Mouse (Mus musculus): Measurements from ENCODE around the gene H2al1b. TPM values are rescaled to one million over a fixed set of nuclear protein-coding genes. Genes with fewer than 3 reads are reported as not detected.
A peak's percentile ranks its signal among the peaks of the same experiment; 100 is the strongest.
"Not testable (repeated sequence)": the region's sequence is repeated elsewhere in the genome, so short reads cannot be mapped to it uniquely, and the experiment has no call there.

Gene H2al1b
- not detected for total RNA-seq (2021)
- not detected in 2 replicates for polyA plus RNA-seq (2012; rRNA removed)
- long read RNA-seq, result 0 reads

DNA sequence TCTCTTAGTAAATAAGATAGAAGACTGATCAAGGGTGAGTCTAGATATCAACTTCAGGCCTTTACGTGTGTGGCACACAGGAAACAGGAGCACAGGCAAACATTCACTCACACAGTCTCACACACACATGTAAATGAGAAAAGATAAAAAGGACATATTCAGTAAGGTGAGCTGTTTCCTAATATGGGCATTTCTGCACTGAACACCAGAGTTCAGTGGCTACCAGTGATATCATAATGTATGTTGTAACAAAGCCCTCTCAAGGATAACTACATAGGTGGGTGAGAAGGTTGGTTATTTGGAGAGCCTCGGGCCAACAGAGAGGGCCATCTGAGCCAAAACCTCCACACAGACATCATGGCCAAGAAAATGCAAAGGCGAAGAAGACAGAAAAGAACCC lies at the start of gene H2al1b:
Gene H2al1b, plus strand, starts transcription at position 301 of the 400 bp plus-strand sequence.
- intact Hi-C loops (cut with DNase I); H3K36me3 ChIP-seq (ENCODE audit: control insufficient read depth, insufficient read depth, low read length); DNase-seq; H3K79me2 ChIP-seq (replicated peaks; ENCODE audit: control insufficient read depth, insufficient read depth, low read length); H3K4me3 ChIP-seq; H3K27me3 ChIP-seq (ENCODE audit: control insufficient read depth, insufficient read depth, low read length); H3K9ac ChIP-seq (ENCODE audit: low read depth, low read length); H3K27ac ChIP-seq; H3K4me1 ChIP-seq (ENCODE audit: control insufficient read depth, insufficient read depth, low read length): not testable (repeated sequence)
- 93% methylated on average over 1 of the region's 3 CpGs for WGBS

DNA sequence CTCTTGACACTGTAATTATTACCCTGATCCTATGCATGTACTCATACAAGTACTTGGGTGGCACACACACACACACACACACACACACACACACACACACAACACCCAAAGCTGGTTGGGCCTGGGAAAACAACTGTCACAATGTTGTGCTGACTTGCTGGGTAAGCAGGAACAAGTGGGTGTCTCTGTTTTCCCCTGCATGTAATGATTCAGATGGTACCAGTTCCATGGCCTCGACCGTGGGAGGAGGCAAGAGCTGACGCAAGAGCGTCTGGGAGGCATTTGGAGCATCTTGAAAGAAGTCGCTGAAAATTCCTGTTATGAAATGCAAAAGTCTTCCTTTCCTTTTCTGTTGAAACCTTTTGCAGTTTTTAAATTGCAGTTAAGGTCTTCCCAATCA lies 48.2 kb upstream of the H2al1b start:
- no peak for TF ChIP-seq POLR2A (IDR thresholded peaks at IDR 0.05; ENCODE audit: insufficient read depth, low read depth, low read length)
- TF ChIP-seq EP300 (IDR thresholded peaks at IDR 0.05; ENCODE audit: insufficient read depth, low read depth, low read length), result no peak
- no peak for TF ChIP-seq CTCF (IDR thresholded peaks at IDR 0.05)
- no peaks in the 10 kb centered on the region; the same call in 1 of the 2 replicates for H3K4me1 ChIP-seq (ENCODE audit: control insufficient read depth, insufficient read depth, low read length)
- H3K36me3 ChIP-seq (ENCODE audit: control insufficient read depth, insufficient read depth, low read length), result no peaks in the 10 kb centered on the region
- 52% methylated on average over 5 of the region's 5 CpGs for WGBS
- no peak overlapping the region for H3K4me3 ChIP-seq
- H3K27ac ChIP-seq, result no peak overlapping the region
- DNase-seq, result peak in 1 of 2 experiments; percentile 16
- no peaks in the 10 kb centered on the region for H3K27me3 ChIP-seq (ENCODE audit: control insufficient read depth, insufficient read depth, low read length)
- H3K9ac ChIP-seq (ENCODE audit: low read depth, low read length), result no peak overlapping the region
- no peaks in the 10 kb centered on the region for H3K79me2 ChIP-seq (replicated peaks; ENCODE audit: control insufficient read depth, insufficient read depth, low read length)
- intact Hi-C loops (cut with DNase I), result no loop called here

DNA sequence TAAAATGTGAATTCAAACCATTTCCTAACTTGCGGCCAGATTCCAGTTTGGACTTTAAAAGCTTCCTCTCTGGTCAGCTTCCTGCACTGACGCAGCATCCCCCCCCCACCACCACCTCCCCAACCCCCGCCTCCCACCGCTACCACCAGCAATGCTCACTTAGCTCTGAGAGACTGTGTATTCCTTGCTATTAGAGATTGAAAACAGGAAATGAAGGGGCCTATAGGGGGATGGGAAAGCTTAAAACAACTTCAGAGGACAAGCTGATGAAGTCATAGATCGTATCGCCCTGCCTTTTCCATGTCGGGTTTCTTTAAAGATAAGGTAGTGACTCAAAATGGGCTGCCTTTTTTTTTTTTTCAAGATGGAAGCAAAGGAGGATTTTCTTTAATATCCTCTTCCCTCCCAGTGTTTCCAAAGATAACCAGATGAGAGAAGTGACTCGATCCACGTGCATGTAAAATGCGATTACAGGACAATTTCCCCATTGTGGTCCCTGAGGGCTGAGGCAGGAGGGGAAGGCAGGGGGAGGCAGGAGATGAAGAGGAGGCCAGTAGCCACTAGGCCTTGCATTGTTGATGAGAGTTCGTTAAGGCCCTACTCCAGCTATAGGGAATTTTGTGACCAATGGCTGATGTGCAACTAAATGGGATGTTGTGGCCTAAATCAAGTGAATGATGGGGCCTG lies 47.6 kb upstream of the H2al1b start:
- 42% methylated on average over 11 of the region's 11 CpGs for WGBS
- Histone ChIP-seq H3K27me3 (ENCODE audit: control insufficient read depth, insufficient read depth, low read length) (no peaks in the 10 kb centered on the region), H3K4me1 (ENCODE audit: control insufficient read depth, insufficient read depth, low read length) (no peaks in the 10 kb centered on the region; the same call in 1 of the 2 replicates), H3K27ac (no peak overlapping the region), H3K9ac (ENCODE audit: low read depth, low read length) (no peak overlapping the region), H3K4me3 (no peak overlapping the region), H3K79me2 (replicated peaks; ENCODE audit: control insufficient read depth, insufficient read depth, low read length) (no peaks in the 10 kb centered on the region), H3K36me3 (ENCODE audit: control insufficient read depth, insufficient read depth, low read length) (no peaks in the 10 kb centered on the region)
- TF ChIP-seq POLR2A (IDR thresholded peaks at IDR 0.05; ENCODE audit: insufficient read depth, low read depth, low read length) (no peak), CTCF (IDR thresholded peaks at IDR 0.05) (no peak), EP300 (IDR thresholded peaks at IDR 0.05; ENCODE audit: insufficient read depth, low read depth, low read length) (no peak)
- intact Hi-C loops (cut with DNase I), result no loop called here
- DNase-seq, result no peak

GRCm38 (mm10) chrX:11255564-11256360 lies 46.5 kb upstream of the H2al1b start:
- no peak for DNase-seq
- 71% methylated on average over 8 of the region's 8 CpGs for WGBS
- Histone ChIP-seq H3K4me3 (no peak overlapping the region), H3K9ac (ENCODE audit: low read depth, low read length) (no peak overlapping the region), H3K4me1 (ENCODE audit: control insufficient read depth, insufficient read depth, low read length) (no peaks in the 10 kb centered on the region; the same call in 1 of the 2 replicates), H3K27me3 (ENCODE audit: control insufficient read depth, insufficient read depth, low read length) (no peaks in the 10 kb centered on the region), H3K79me2 (replicated peaks; ENCODE audit: control insufficient read depth, insufficient read depth, low read length) (no peaks in the 10 kb centered on the region), H3K27ac (no peak overlapping the region), H3K36me3 (ENCODE audit: control insufficient read depth, insufficient read depth, low read length) (no peaks in the 10 kb centered on the region)
- no peak for TF ChIP-seq EP300 (IDR thresholded peaks at IDR 0.05; ENCODE audit: insufficient read depth, low read depth, low read length)
- no peak for TF ChIP-seq POLR2A (IDR thresholded peaks at IDR 0.05; ENCODE audit: insufficient read depth, low read depth, low read length)
- no peak for TF ChIP-seq CTCF (IDR thresholded peaks at IDR 0.05)
- intact Hi-C loops (cut with DNase I), result no loop called here

GRCm38 (mm10) chrX:11264918-11265317 lies 37.3 kb upstream of the H2al1b start:
- H3K4me3 ChIP-seq, result no peak overlapping the region
- TF ChIP-seq CTCF (IDR thresholded peaks at IDR 0.05) (no peak), EP300 (IDR thresholded peaks at IDR 0.05; ENCODE audit: insufficient read depth, low read depth, low read length) (no peak), POLR2A (IDR thresholded peaks at IDR 0.05; ENCODE audit: insufficient read depth, low read depth, low read length) (no peak)
- 78% methylated on average over 8 of the region's 8 CpGs for WGBS
- intact Hi-C loops (cut with DNase I), result no loop called here
- H3K27ac ChIP-seq, result no peak overlapping the region
- no peaks in the 10 kb centered on the region for H3K79me2 ChIP-seq (replicated peaks; ENCODE audit: control insufficient read depth, insufficient read depth, low read length)
- peaks cover 2% of the 10 kb centered on the region for H3K4me1 ChIP-seq (ENCODE audit: control insufficient read depth, insufficient read depth, low read length)
- H3K27me3 ChIP-seq (ENCODE audit: control insufficient read depth, insufficient read depth, low read length), result no peaks in the 10 kb centered on the region
- DNase-seq, result no peak
- no peak overlapping the region for H3K9ac ChIP-seq (ENCODE audit: low read depth, low read length)
- no peaks in the 10 kb centered on the region for H3K36me3 ChIP-seq (ENCODE audit: control insufficient read depth, insufficient read depth, low read length)

DNA sequence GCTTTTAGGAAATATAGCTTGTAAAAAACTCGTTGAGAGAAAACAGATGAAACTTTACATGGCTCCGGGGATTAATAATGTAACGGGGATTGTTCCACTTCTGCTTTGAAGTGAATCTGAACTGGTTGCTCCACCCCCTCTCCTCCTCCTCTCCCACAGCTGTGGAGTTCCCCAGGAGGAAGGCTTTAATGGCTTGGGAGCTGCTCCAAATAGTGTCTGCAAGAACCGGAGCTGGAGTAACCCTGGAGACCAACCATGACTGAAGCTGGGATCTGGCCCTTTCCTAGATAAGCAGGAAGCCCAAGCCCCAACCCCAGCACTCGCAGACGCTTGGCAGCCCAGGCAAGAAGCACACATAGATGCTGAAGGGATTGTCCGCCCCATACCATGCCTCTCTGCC lies 34.4 kb upstream of the H2al1b start:
- H3K4me1 ChIP-seq (ENCODE audit: control insufficient read depth, insufficient read depth, low read length), result peaks cover 2% of the 10 kb centered on the region
- no peak overlapping the region for H3K27ac ChIP-seq
- peak; percentile 23 to 31 for DNase-seq
- no peaks in the 10 kb centered on the region for H3K36me3 ChIP-seq (ENCODE audit: control insufficient read depth, insufficient read depth, low read length)
- H3K9ac ChIP-seq (ENCODE audit: low read depth, low read length), result no peak overlapping the region
- WGBS, result 39% methylated on average over 7 of the region's 7 CpGs
- H3K79me2 ChIP-seq (replicated peaks; ENCODE audit: control insufficient read depth, insufficient read depth, low read length), result no peaks in the 10 kb centered on the region
- intact Hi-C loops (cut with DNase I), result no loop called here
- H3K27me3 ChIP-seq (ENCODE audit: control insufficient read depth, insufficient read depth, low read length), result no peaks in the 10 kb centered on the region
- no peak for TF ChIP-seq EP300 (IDR thresholded peaks at IDR 0.05; ENCODE audit: insufficient read depth, low read depth, low read length)
- no peak for TF ChIP-seq POLR2A (IDR thresholded peaks at IDR 0.05; ENCODE audit: insufficient read depth, low read depth, low read length)
- no peak for TF ChIP-seq CTCF (IDR thresholded peaks at IDR 0.05)
- no peak overlapping the region for H3K4me3 ChIP-seq

Measured in heart, adult 2 months (tissue).